Mouse (Mus musculus): ENCODE data around the gene Atxn7l3.
A peak's percentile ranks its signal among the peaks of the same experiment; 100 is the strongest.
"Not testable (repeated sequence)": the region's sequence is repeated elsewhere in the genome, so short reads cannot be mapped to it uniquely, and the experiment has no call there.

Atxn7l3 gene

DNA sequence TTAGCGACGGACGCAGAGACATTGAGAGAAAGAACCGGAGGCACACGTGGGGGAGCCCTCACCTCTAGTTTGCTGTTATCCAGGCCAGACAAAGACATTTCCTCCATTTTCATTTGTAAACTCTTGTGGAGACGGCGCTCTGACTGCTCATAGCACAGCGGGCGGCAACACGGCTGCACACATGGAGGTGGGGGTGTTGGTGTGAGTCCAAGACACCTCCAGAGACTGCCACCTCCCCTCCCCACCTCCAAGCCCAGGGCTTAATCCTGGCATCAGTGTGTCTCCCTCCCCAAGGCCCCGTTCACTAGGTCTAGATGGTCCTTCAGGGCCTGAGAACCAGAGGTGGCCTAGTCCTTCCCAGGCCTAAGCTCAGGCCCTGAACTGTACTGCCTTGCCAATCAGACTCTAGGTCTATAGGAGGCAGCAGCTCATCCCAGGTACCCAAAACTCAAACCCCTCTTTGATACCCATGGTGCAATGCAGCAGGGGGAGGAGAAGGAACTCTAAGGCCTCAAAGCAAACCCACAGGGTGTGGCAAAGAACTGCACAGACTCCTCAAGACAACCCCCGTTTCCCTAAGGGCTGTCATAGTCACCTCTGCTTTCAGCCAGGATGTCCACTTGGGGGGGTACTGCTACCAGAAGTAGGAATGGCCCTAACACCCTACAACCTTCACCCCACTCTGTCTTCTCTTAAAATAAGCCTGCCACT, 1.4 kb downstream of the Atxn7l3 start:
- no peak for DNase-seq

DNA sequence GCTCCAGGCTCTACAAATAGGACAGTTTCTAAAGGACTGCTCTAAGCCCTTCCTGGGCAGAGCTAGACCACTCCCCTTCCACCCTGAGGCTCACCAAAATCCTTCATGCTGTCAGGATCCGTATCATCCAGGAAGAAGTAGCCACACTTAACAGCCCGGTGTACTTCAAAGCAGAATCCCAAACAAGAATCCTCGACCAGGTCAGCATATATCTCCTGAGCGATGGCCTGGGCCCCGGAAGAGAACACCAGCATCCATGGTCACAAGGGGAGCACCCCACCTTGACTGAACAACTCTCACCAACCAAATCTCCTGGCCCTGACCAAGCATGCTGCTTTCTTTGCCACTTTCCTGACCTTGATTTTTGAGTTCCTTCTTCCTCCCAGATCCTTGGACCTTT, 2.0 kb downstream of the Atxn7l3 start:
- no peak for DNase-seq

DNA sequence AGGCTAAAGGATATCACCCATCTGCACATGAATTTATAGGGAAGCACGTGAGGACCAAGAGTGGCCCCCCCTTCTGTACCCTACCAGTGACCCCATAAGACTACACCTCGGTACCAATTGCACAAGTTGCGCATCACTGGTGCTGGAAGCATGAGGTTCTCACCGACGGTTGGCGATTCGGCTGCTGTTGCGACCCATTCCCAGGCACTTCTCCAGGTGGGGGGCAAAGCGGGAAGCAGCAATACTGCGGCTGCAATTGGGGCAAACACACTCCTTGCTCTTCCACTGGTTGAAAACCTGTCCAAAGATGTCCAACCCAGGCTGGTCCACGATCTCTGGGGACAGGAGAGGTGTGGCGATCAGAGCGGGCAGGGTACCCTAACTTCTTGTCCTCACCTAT, 2.5 kb downstream of the Atxn7l3 start:
- no peak for DNase-seq

DNA sequence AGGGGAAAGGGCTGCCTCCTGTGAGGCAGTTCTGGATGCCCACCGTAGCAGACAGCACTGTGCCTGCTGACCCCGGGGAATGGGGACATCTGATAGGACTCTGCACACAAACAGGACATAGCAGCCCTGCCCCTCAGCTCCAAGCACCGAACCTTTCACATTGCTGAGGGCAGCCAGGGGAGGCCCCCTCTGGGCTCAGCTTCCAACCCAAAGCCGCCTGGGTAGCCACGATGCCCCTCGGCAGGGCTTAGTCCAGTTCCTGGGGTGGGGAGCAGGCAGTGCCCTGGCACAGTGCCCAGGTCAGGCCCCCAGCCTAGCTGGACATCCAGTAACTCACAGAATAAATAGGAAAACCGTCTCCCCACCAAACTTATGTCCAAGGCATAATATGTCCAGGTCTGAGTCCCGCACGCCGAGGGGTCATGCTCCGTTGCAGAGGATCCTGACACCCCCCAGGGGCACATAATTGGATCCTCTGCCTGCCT, 5.3 kb downstream of the Atxn7l3 start:
- DNase-seq, result no peak

DNA sequence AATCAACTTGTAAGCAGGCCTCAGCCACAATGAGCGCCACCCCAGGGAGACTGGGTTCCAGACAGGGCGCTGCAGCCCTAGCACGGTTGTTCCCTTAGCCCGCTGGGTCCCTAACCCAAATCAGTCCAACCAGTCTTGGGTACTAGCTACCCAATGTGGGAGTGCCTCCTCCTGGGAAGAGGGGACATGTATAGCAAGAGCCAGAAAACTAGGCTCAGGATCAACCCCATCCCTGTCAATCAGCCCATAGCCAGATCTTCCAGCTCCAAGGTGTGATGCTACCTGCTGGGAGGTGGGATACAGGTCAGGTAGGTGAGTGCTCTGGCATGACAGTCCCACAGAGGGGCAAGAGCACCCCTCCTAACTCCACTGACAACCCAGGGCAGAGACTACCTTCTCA, 6.3 kb downstream of the Atxn7l3 start:
- DNase-seq, result no peak

DNA sequence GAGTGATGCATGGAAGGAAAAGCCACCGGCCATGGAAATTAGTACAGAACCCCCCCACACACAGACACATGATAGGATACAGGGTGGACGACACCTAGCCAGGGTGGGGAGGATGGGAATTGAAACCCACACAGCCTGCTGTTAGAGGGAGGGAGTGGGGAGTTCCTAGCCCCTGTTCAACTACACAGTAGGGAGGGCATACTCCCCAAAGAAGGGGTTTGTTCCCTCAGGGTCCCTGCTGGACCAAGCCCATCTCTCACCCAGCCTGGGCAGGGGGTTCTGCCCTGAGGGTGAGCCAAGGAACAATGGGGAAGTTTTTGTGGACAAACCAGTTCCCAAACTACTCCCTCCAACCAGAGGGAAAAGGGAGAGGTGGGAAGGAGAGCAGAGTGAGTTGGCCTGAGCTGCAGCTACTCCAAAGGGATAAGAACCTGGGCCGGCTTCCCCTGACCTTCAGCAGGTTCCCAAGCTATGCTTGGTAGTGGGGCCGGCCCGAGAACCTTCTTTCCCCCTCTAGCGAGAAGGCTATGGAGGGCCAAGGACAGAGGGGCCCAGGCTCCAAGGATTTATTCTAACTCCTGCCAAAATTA, 6.8 kb downstream of the Atxn7l3 start:
- no peak for DNase-seq

DNA sequence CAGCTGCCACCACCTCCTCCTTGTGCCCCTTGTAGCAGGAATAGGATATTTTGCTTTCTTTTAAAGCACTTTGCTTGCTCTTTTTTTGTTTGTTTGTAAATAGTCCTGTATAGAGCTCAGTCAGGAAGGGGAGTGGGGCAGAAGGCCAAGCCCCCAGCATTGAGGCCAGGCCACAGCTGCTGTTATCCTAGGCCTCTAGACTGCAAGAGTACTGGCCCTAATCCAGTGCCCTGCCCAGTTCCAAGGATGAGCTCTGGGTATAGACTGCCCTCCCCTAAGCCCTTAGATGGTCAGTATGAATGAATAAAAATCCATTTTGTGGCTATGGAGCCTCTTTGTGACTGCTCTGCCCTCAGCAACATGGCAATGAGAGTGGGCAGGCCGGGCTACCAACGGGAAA, 7.5 kb downstream of the Atxn7l3 start:
- DNase-seq, result no peak

DNA sequence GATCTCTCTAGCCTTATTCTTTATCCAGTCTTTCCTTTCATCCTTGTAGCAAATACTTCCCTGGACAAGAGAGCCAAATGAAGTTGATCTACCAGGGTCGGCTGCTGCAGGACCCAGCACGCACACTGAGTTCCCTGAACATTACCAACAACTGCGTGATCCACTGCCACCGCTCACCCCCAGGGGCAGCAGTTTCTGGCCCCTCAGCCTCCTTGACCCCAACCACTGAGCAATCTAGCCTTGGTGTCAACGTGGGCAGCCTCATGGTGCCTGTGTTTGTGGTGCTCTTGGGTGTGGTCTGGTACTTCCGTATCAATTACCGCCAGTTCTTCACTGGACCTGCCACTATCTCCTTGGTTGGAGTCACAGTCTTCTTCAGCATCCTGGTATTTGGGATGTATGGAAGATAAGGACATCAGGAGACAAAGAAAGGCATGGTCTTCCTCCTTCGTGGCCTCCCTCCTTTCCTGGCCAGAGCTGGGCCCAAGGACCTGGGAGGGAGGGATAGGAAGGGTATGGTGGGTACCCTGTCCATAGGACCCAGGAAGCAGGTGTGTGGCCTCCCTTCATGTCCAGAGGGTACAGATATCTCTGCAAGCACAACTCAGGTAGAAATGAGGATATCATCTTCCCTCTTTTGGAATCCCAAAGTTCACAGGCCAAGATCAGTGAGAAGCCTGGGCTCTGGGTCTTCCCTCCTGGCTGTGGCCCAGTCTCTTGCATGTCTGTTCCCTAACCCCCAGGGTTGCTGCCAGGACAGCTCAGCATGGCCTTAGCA, 8.2 kb downstream of the Atxn7l3 start:
- no peak for DNase-seq

DNA sequence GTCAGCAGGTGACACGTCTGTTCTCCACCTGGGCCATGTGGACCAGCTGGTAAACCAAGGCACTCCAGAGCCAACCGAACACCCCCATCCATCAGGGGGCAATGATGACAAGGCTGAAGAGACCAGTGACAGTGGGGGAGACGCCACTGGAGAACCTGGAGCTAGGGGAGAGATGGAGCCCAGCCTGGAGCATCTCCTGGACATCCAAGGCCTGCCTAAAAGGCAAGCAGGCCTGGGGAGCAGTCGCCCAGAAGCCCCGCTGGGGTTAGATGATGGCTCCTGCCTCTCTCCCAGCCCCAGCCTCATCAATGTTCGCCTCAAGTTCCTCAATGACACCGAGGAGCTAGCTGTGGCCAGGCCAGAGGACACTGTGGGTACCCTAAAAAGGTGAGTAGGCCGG, 8.9 kb downstream of the Atxn7l3 start:
- no peak for DNase-seq

DNA sequence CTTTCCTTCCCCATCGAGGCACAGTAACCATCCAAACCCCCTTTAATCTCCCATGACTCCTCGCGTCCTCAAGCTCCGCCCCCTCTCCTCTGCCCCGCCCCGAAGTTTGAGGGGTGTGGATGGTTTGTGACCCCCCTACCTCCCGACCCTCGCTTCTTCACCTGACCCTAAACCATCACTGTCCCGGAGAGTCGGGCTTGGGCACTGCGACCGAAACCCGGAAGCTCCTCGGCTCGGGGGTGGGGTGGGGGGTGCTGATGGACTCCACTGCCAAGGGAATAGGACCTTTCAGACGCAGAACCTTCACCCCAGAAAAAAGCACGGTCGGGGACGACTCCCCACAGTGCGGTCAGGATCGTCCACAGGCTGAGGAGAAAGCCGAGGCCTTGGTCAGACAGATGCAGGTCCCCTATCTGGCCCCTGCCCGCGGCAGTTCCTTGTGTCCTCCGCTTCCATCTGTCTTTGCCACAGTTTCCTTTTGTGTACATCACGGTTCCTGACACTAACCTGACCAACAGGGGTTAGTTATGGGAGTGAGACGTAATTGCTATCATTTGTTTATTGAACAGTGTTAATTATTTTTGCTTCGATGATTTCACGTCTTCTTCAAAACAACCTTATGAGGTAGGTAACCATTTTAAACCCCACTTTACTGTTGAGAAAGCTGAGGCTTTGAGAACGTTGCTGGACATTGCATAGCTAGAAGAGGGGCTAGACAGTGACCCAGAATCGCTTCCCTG, 11.2 kb downstream of the Atxn7l3 start:
- no peak for DNase-seq

DNA sequence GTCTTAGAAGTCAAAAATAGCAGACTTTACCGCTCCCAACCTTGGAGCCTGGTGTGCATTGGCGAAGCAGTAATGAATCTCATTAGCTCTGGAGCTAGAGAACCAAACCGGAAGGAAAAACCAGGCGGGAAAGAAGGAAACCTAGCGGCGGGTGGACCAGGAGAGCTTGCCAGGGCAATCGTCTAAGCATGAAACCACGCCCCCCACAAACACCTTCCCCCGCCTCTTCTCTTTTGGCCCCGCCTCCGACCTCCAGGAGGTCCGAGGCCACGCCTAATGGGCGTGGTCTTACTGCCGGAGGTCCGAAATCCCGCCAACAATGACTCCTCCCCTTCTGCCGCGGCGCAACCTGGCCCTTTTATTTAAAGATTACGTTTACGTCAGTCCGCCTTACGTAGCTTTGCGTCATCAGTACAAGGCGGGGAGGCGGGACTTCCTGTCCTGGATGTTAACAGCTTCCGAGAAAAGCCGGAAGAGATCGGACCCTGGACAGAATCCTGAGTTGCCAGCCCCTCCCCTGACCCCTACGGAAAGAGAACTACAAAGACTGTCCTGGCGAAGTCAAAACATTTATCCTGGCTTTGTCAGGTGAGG, 11.8 kb downstream of the Atxn7l3 start, which contains the start of gene Tmub2:
Gene Tmub2 (plus strand): TSS at position 431 of the 594 bp plus-strand sequence.
- DNase-seq, result peak; percentile 94

DNA sequence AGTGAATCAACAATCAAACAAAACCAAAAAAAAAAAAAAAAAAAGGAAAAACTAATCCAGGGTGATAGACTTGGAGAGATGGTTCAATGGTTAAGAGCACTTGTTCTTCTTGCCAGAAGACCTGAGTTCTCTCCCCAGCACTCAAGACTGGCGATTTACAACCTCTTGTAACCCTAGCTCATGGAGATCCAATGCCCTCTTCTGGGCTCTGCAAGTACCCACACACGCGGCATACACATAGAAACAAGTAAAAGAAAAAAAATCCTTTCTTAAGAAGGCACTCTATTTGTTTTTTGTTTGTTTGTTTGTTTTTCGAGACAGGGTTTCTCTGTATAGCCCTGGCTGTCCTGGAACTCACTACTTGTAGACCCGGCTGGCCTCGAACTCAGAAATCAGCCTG, 12.5 kb downstream of the Atxn7l3 start:
- no peak for DNase-seq

DNA sequence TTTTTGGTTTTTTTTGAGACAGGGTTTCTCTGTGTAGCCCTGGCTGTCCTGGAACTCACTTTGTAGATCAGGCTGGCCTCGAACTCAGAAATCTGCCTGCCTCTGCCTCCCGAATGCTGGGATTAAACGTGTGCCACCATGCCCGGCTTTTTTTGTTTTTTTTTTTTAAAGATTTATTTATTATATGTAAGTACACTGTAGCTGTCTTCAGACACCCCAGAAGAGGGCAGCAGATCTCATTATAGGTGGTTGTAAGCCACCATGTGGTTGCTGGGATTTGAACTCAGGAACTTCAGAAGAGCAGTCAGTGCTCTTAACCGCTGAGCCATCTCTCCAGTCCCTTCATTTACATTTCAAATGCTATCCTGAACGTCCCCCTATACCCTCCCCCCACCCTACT, 16.2 kb downstream of the Atxn7l3 start:
- DNase-seq, result not testable (repeated sequence)

DNA sequence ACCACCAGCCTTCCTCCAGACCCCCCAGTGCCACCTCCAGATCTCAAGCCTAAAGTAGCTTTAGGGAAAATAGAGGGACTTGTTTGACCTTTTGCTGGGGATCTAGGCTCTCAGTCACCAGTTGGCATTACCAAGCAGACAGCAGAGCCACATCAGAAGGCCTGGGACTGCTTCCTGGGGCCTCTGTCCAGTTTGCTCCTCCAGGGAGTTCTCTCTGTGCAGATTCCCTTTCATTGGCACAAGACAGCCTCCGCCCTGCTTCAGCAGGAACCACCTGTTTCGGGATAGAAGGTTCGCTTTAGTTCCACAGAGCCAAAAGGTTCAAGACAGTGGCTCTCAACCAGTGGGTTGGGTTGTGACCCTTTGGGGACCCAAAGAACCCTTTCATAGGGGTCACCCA, 16.8 kb downstream of the Atxn7l3 start:
- no peak for DNase-seq

DNA sequence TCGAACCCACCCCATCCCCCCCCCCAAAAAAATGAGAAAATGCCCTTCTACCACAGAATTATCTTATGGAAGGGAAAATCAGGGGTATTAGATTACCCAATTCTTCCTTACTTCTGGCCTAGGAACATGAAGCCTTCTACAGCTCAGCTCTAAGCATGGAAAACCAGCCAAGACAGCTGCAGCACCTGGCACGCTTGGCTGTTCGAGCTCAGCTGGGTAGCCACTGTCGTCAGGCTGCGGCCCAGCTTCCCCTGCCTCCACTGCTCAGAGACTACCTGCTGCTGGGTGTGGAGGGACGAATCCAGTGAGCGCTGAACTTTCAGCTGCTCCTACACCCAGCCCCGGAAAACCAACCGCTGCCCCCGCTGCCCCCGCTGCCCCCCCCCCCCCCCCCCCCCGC, 18.7 kb downstream of the Atxn7l3 start:
- no peak for DNase-seq

DNA sequence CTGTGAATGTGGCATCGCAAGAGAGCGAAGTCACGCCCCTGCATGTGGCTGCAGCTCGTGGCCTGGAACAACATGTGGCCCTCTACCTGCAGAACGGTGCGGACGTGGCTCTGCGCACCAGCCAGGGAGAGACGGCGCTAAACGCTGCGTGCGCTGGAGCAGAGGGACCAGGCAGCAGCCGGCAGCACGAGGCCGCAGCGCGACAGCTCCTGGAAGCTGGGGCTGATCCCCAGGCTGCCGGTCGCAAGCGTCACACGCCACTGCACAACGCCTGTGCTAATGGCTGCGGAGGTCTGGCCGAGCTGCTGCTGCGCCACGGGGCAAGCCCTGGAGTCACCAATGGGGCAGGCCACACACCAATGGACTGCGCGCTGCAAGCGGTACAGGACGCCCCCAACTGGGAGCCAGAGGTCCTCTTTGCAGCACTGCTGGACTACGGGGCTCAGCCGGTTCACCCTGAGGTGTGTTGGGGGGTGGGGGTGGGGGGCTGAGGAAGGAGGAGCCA, 20.0 kb downstream of the Atxn7l3 start:
- no peak for DNase-seq

DNA sequence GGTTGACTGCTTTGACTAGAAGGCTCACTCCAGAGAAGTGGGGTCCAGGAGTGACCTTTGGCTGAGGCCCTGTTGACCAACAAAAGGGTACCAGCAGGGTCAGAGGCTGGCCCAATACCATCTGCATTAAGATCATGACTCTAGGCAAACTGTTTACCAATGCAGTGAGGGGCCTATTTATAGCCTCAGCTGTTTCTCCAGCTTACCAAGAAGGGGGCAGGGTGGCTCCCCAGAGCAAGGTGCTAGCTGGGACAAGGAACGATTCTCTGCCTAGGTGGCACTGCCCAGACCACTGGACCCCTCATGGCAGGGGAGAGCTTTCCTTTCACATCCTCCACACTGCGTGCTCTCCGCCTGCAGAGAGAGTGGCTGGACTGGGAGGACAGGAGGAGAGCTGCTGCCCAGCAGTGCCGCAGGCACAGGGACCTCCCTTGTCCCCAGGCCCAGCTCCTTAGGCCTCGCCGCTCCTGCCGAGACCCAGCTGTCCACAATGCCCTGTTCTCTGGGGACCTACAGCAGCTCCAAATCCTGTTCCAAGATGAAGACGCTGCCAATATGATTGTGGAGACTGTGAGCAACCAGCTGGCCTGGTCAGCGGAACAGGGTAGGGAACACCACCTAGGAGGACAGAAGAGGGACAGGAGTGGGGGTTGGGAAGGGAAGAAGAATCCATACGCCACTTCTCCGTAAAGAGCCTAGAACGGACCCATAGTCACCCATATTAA, 27.7 kb downstream of the Atxn7l3 start, which contains the start of gene Asb16:
Gene Asb16 (plus strand): TSS at position 224 of the 725 bp plus-strand sequence.
- no peak for DNase-seq

DNA sequence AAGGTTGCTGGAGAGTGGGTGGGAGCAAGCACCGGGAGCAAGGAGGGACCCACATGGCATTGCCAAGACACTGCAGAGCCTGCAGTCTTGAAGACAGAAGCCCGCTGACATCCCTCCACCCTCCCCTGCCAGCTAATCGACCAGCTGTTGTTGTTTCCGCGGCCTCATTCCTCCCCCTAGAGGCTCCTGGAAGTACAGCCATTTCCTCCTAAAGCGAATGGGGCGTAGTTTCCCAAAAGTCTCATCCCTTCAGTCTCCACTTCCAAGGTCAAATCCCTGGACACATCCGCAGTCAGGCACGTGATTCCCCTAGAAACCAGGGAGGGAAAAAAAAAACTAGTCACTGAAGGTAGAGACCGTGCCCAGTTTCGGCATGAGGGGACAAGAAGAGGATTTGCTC, 29.0 kb downstream of the Atxn7l3 start:
- DNase-seq, result peak; percentile 73

DNA sequence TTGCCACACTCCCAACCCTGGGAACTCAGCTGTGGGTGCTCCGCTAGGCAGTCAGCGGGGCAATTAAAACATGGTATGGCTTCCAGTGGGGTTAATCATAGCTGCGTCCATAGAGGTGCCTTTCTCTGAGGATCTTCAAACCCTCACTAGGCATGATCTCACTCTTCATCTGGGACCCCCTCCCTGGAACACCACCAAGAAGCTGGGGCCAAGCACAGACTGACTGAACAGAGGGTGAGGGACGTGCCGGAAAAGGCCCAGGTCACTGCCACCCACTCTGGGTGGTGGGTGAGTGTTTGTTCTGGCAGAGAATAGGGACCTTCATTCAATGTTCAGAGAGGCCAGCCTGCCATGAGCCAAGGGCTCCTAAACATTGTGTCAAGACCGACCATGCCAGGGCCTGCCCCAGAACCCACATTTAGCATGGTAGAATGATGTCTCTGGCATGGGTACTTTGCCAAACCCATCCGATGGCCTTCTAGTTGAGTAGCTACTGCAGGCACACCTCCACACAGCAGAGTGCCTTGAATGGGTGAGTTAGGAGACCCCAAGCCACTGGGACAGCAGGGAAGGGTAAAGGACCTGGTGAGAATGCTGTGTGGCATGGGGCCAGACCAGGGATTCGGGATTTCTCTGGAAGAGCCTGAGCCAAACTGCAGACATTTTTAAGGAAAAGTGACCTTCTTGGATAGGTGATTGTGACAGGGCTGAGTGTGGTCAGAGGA, 29.6 kb downstream of the Atxn7l3 start:
- DNase-seq, result no peak

DNA sequence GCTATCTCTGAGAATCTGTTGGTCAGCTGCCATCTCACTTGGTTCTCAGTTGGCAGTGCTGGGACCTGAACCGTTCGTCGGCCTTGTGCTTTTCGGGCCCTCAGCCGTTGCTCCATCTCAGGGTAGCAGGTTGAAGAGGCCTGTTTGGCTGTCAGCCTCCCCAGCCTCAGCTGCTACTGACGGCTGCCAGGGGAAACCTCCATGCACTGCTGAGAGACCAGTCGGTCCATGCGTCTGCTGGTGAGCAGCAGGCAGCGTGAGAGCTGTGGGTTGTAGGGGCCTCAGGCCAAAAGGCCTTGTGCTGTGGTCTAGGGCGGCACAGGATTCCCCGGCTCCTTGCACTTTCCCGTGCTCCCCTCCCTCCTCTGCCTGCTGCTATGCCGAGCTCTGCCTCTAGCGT, 30.6 kb downstream of the Atxn7l3 start:
- no peak for DNase-seq

DNA sequence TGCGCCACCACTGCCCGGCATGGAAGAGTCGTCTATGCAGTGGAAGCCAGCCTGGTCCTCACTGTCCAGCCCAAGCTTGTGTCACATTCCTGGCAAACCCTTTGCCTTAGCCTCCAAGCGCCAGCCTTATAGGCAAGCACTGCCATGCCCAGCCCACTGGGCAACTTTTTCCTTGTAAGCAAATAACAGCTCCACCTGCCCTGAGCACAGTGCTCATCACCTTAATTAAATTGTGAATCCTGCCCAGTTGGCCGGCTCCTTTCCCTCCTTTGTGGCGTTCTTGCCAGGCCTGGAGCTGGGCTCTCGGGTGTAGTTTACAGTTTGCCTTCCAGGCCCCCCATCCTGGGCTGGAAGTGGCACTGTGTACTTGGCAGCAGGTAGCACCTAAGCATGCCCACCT, 33.2 kb downstream of the Atxn7l3 start:
- DNase-seq, result no peak
